Mouse (Mus musculus) adrenal gland, adult 18-20 months (tissue): ENCODE measurements around the gene Rab1a. TPM values are rescaled to one million over a fixed set of nuclear protein-coding genes. Genes with fewer than 3 reads are reported as not detected.
"Not testable (repeated sequence)": the region's sequence is repeated elsewhere in the genome, so short reads cannot be mapped to it uniquely, and the experiment has no call there.

ENCODE experiments used
- DNase-seq, 2 experiments: peaks; one replicate each; pipeline ENCODE4 v3.0.0; 2021 to 2022; ENCODE audit warnings: low spot score in 2 of 2
- long read RNA-seq, 2 experiments: library from polyadenylated mRNA; stranded (forward); transcript quantifications; one replicate each; pipeline ENCODE4 v2.0.0; 2021
- total RNA-seq, 2 experiments: library from RNA; stranded (reverse); gene quantifications; 1 replicate in 1 of 2; 2 replicates in 1 of 2; pipeline ENCODE4 v1.2.3; 2021

The Rab1a gene
- total RNA-seq: 100 to 1,000 TPM; 179 to 185 TPM
- long read RNA-seq, experiment 1, transcript Rab1a-201 (6 exons, 2,827 nt): major isoform, 90 of 94 reads
- long read RNA-seq, experiment 1, partial matches to known transcripts: 1 of 94 reads
- long read RNA-seq, experiment 1, other reads (novel, unspliced or antisense): 3 of 94 reads
- long read RNA-seq, experiment 2, transcript Rab1a-201 (6 exons, 2,827 nt): major isoform, 200 of 221 reads
- long read RNA-seq, experiment 2, partial matches to known transcripts: 9 of 221 reads
- long read RNA-seq, experiment 2, other reads (novel, unspliced or antisense): 12 of 221 reads

DNA sequence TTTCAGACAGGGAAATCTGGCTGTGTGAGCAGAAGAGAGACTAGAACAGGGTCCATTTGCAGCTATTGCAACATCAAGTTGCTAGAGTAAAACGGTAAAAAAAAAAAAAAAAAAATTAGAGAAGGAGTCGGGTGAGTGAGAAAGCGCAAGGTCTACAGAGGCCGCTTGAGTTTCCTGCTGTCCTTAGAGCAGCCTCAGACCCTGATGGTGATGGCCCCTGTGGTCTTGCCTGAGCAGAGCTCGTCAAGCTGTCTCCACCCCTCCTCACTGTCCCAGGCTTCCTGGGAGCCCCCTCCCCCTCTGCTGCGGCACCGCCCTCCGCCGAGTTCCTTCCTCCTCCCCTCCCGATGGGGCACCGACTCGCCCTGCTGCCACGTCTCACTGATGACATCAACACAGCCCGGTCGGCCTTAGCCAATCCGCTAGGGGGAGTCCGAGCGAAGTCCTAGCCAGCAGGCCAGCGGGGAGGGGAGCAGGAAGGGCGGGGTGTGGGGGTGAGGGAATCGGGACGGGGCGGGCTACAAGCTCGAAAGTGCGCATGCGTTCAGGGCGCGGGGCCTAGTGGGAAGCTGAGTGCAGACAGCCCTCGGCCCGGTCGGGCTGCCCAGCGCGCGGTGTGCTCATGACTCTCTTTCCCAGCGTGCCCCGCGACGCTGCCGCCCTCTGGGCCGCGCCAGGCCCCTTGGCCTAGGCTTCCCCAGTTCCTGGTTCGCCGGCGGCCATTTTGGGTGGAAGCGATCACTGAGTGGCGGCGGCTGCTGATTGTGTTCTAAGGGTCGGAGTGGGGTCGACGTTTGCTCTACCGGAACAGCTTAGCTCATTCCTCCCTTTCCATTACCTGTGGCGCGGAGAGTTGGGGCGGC is at the start of gene Rab1a:
TSS of gene Rab1a (plus strand) at position 720 of the 863 bp plus-strand sequence.
- peak; percentile 99 to 100 for DNase-seq

DNA sequence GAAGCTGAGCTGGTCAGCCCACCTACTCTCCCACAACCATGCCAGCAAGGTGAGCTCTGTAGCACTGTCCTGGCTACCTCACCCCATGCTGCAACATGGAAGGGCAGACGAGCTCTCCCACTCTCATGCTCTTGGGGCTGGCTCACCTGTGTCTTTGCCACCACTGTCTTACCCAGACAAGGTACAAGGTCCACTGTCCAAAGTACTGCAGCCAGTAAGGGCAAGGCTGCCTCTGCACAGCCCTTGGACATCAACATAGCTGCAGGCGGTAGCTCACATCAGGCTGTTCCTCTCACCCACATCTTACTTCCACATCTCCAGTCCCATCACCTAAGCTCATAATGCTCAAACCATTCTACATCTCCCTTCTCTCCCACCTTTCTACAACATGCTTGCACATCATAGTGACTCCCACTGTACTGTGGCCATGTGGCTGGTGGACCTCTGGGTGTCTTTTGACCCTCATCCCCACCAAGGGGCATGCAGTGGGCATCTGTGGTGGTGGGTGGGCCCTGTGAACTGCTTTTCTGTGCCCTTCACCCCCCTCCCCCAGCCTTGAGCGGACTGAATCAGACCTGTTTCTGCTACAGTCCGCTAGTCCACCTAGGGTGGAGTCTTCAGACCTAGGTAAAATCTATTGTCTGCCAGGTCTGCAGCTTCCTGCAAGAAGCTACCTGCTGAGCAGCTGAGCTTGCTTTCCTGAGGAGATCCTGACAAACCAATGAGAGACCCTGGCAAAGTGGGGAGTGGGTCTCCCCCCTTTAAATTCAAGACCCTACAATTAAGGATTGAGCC is 48.9 kb upstream of the Rab1a start:
- DNase-seq: no peak

DNA sequence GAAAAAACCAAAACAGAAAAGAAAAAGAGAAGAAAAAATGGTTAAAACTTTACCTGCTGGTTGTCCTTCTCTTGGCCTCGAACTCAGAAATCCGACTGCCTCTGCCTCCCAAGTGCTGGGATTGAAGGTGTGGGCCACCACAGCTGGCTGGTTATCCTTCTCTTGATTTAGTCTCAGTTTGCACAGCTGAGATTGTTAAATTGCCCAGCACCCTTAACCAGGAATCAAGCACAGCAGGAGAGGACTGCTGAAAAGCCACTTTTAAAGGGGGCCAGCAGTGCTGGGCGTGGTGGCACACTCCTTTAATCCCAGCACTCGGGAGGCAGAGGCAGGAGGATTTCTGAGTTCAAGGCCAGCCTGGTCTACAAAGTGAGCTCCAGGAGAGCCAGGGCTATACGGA is 47.7 kb upstream of the Rab1a start:
- not testable (repeated sequence) for DNase-seq

DNA sequence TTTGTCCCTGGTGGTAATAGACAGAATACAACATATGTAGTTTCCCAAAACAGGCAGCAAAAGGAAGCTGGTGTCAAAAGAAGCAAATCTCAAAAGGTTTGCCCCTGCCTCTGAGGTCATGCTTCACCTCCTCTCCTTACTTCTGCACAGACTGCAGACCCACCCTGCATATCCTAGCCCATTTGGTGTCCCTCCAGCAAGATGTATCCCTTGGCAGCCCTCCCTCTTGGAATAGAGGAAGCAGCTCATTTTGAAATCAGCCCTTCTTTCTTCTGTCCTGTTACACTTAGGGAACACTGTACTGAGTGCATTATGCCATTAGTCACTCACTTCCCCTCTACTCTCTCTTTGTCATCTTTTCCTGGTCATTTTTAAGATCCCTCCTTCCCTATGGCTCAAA is 42.4 kb upstream of the Rab1a start:
- DNase-seq: no peak

DNA sequence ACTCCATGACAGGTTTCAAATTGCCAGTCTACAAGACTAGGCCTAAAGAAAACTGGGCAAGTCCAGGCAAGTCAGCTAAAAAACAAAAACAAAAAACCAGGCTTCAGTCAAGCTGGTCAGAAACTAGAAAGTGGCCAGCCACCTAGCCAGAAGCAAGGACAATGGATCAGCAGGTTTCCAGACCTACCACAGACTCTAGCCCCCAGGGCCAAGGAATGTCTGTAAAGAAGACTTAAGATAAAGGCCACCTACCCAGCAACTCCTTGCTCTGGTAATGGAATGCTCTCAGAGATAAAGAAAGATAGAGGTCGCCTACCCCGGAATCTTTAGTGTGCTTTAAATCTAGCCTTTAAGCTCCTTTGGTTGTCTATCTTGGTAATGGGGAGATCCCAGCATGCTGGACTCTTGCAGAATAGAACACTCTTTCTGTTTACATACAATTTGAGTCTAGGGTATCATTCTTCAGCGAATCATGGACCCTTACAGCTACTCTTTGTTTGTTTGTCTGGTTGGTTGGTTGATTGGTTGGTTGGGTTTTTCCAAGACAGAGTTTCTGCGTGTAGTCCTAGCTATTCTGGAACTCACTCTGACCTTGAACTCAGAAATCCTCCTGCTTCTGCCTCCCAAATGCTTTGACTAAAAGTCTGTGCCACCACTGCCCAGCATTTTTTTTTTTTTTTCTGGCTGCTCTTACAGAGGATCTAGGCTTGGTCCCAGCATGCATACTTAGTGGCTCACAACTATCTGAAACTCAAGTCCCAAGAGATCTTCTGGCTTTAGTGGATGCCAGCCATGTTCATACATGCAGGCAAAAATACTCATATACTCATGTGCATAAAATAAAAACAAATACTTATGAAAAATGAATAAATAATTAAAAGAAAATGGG is 36.0 kb upstream of the Rab1a start:
- no peak for DNase-seq

DNA sequence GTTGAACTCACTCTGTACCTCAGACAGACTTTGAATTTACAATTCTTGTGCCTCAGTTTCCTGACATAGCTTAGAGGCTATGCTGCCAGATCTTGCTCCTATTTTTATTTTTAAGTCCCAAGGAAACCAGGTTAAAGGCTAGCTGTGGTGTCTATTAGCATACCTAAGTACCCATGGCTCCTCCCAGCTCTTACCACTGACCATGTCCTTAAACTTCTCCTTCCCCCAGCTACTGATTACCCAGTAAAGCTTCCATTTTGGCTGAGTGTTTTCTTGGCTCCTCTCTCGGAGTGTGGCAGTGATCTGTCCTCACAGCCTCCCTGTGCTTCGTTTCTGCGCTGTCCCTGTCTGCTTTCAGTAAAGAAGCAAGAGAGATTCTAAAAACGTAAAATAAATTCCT is 35.2 kb upstream of the Rab1a start:
- no peak for DNase-seq

DNA sequence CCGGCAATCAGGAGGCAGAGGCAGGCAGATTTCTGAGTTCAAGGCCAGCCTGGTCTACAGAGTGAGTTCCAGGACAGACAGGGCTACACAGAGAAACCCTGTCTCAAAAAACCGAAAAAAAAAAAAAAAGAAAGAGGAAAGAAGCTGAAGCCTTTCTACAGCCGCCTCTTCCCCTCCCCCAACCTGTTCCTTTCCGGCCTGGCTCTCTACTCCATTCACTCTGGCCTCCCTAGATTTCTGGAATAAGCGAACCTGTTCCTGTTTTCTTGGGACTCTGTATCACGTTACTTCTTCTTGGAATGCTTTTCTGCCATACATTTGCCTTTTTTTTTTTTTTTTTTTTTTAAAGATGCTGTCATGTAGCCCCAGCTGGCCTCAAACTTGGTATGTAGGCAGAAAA is 34.8 kb upstream of the Rab1a start:
- DNase-seq: not testable (repeated sequence)

DNA sequence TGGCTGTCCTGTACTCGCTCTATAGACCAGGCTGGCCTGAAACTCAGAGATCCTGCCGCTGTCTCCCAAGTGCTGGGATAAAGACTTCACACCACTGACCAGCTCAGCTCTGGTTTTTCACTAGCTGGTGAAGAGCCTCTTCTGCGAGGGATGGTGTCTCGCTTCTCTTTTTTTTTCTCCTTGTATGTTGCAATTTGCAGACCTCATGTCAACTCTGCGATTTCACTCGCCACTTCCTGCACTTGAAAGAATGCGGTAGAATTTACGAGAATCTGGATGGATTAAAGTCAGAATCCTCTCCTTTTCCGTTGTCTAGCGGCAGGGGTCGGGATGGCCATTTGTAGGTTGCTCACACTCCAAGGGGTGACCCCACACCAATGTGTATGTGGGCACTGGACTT is 32.3 kb upstream of the Rab1a start:
- DNase-seq: no peak

DNA sequence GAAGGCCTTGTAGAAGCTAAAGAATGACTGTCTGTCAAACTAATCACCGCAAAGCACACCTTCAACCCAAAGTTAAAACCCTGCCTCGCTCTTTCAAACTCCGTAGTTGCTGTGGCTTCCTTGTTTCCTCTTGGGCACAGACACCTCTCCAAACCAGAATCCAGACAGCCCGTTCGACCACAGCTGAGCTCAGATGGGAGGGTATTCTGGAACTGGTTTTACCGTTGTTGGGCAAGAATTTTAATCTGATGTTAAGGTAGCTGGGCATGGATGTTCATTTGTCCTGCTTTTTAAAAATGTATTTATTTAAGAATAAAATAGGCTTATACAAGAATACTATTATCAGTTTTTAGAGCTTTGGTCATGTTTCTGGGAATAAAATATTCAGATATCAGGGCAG is 14.0 kb upstream of the Rab1a start:
- DNase-seq: no peak

DNA sequence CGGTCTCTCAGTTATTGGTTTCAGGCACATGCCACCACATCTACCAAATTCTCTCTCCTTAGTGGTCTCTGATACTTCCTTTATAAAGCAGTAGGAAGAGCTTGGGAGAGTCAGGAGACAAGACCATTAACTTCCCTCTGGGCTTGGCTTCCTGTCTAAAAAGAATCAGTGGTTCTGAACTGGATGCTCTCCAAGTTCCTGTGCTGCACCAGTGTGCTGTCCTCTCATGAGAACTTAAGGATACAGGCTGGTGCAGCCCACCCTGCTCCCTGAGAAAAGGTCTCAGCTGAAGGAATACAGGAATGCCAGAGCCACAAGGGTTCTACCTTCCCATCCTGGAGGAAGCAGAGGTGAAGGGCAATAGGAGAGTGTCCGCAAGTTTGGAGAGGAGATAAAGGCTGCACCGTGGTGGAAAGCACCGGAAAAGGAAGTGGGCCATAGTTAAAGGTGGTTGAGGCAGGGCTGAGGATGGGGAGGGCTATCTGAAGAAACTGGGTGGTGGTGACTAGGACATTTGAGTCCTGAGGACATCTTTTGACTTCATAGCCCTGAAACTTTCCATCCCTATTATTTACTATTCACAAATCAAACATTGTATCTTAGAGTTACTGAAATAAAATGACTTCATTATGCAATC is 8.0 kb upstream of the Rab1a start:
- DNase-seq: no peak

DNA sequence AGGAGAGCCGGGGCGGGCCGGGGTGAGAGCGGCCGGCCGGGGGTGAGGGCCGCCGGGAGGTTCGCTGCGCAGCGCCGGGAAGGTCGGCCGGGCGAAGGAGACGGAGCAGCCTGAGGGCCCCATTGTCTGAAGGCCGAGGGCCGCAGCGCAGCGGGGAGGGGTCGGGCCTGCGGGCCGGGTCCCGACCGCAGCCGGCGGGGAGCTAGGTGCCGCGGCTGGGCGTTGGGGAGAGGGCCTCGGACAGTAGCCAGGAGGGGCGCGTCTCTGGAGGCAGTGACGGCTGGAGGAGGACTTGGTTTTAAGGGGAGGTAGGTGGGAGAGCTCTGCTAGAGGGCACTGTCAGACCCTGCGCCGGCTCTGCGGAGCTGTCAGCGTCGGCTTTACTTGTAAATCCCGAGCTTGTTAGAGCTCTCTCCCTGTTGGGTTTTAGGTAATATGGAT is 449 bp downstream of the Rab1a start:
- peak in 1 of 2 experiments; percentile 60 for DNase-seq

DNA sequence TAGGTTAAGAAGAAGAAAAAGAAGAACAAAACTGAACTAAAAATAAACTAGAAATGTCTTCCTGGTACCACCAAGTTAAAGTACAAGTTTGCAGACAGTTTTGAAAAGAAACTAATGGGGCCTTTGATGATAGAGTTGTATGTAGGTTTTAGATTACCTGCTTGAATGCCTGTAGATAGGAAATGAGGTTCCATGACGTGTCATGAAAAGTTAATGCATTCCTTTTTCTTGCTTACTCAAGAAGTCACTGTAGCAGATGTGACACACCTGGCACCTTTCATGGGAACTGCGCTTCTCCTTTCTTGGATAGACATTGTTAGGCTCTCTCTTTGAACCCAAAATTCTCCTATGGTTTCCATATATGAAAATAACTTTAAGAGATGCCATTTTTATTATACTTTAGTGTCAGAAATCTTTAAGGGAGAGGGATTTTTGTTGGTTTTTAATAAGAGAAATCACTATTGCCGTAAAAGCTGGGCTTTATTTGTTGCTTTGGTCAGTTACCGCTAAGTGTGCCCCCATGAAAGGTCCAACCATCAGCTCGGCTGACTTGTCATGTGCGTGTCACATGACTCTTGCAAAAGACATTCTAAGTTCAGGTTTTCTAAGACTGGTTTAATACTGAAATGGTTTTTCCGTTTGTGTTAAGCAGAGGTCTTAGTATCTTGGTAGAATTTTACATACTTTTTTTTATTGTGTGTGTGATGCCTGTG is 1.2 kb downstream of the Rab1a start:
- no peak for DNase-seq

DNA sequence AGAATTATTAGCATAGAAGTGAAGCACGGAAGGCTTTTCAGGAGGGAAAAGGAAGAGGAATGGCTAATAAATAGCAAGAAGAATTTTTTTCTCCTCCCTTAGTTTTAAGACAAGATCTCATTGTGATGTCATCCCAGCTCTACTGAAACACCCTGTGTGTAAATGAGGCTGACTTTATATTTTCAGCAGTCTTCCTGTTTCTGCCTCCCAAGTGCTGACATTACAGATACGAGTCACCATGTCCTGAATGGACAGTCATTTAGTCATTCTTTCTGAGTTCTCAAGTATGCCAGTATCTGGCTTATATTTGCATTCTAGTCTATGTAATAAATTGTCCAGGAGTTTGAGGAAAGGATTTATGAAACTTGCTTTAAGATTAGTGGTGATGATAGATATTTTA is 3.1 kb downstream of the Rab1a start:
- no peak for DNase-seq

DNA sequence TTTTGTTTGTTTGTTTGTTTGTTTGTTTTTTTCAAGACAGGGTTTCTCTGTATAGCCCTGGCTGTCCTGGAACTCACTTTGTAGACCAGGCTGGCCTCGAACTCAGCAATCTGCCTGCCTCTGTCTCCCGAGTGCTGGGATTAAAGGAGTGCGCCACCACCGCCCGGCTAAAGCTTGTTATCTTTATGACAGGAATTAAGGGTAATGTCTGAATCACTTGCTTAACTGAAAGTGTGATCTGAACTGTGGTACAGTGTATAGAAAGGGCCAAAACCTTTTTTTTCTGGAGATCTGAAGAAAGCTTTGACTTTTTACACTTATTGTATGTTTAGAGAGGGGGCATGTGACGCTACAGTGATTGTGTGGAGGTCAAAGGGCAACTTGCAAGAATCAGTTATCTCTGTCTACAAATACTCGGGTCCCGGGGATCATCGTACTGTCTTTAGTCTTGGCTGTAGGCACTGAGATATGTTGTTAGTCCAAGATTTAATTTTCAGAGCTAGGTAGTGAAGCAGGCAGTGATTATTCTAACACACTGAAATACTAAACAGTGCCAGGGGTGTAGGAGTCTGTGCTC is 3.7 kb downstream of the Rab1a start:
- no peak for DNase-seq

DNA sequence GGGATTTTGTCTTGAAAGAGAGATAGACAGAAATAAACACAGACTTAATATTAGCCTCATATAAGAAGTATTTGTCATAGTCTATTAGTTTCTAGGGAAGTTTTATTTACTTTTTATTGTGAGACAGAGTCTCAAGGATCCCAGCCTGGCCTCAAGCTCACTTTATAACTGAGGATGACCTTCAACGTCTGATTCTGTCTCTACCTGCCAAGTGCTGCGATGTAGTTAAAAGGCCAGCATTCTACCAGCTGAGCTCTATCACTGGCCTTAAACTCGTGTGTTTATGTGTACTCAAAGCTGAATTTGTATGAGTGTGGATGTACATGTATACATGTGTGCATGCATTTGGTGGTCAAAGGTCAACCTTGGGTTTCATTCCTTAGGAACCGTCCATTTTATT is 4.3 kb downstream of the Rab1a start:
- DNase-seq: no peak

DNA sequence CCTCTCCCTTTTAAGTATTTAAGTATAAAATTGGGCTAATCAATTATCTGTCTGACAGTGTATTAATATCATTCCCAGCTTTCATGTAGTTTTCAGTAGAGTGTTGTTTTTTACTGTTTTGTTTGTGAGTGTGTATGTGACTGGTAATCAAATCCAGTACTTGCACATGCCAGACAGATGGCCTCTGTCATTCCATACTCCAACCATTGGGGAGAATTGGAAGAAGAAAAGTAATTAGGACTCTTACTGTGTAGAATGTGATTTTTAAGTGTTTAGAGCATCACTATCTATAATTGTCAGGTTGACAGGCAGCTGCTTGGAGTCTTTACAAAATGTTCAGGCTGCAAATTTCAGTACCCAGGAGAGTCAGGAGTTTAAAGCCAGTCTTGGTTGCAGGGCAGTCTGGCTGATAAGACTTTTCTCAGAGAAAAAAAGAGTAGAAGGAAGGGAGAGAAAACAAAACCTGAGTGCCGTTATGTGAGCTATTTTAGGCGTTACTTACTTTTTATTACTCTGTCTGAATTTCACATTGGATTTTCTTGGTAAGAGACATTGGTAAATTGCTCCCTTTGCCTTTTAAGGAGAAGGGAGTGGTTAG is 5.5 kb downstream of the Rab1a start:
- DNase-seq: no peak

DNA sequence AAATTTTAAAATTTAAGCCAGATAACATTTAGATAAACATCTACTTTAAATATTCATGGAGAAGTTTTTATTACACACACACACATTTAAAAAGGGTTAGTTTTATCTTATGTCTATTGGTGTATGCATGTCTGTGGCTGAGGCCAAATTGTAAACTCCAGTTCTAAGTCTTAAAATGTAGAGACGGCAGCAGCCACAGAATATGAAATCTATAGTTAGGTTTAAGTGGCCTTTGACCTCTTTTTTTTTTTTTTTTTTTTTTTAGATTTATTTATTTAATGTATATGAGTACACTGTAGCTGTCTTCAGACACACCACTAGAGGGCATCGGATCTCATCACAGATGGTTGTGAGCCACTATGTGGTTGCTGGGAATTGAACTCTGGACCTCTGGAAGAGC is 6.4 kb downstream of the Rab1a start:
- DNase-seq: no peak

DNA sequence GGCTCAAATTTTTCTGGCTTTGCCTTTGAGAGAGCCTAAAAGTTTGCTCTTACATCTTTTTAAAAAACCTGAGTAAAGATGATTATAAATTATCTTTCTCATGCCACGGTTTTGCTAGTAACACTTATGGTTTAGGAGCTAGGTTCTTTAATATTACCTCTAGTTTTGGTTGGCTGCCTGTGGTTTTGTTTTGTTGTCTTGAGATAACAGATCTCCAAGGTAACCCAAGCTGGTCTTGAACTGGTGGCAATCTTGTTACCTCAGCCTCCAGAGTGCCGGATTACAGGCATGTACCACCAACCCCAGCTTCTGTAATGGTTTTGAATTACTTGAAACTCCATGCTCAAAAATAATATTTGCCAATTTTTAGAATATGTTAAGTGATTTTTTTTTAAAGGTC is 10.6 kb downstream of the Rab1a start:
- DNase-seq: no peak

DNA sequence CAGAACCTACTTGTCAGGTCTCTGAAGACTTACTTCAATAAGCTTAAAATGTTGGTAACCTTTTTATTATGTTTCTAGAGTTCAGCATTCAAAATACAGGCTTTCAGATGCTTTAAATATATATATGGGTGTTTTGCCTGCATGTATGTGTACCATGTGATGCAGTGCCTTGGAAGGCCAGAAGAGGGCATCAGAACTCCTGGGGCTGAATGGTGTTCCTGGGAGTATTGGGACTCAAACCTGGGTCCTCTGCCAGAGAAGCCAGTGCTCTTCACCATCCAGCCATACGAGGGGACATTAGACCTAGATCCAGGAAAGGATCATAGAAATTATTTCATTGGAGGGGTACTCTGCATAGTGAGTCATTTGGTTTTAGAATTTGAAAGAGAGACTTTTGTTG is 13.5 kb downstream of the Rab1a start:
- no peak for DNase-seq
